Mouse (Mus musculus) kidney, adult 2 months (tissue): Measurements from ENCODE around the gene Blmh.

Experiments used
- CTCF ChIP-seq: fragments of 200-500 bp; conservative IDR thresholded peaks from 2 replicates; pipeline ENCODE4 v1.5.1; 2011; ENCODE audit warnings: low read depth, mild to moderate bottlenecking, control low read depth, low read length, moderate library complexity, mixed read lengths; ENCODE audit not compliant: insufficient read depth, insufficient read length
- POLR2A ChIP-seq: fragments of 200-500 bp; IDR thresholded peaks from one replicate; pipeline ENCODE4 v1.6.1; 2011; ENCODE audit warnings: low read depth, low read length, control low read depth

GRCm38 (mm10) chr11:76933209-76933608 lies 8.6 kb downstream of the Blmh start:
- no peak for TF ChIP-seq POLR2A
- no peak for TF ChIP-seq CTCF
